Mouse (Mus musculus) olfactory bulb, adult 2 months (tissue): Measurements from ENCODE around the gene Elmsan1. TPM values are rescaled to one million over a fixed set of nuclear protein-coding genes. Genes with fewer than 3 reads are reported as not detected.

Source experiments
- H3K27ac ChIP-seq: fragments of 200-500 bp; 2 replicates; pipeline ENCODE4 v1.5.1; 2012; ENCODE audit warnings: low read depth, low read length; ENCODE audit not compliant: insufficient read depth
- H3K4me1 ChIP-seq: fragments of 200-500 bp; 2 replicates; pipeline ENCODE4 v1.6.1; 2012; ENCODE audit warnings: low read length; ENCODE audit not compliant: control insufficient read depth, insufficient read depth
- H3K4me3 ChIP-seq: fragments of 200-500 bp; 2 replicates; pipeline ENCODE4 v1.5.1; 2012; ENCODE audit warnings: mild to moderate bottlenecking, low read depth, low read length, moderate library complexity; ENCODE audit not compliant: insufficient read depth
- CTCF ChIP-seq: fragments of 200-500 bp; IDR thresholded peaks from 2 replicates; pipeline ENCODE4 v1.5.1; 2012; ENCODE audit warnings: low read depth, mild to moderate bottlenecking, low read length, moderate library complexity; ENCODE audit not compliant: insufficient read depth
- POLR2A ChIP-seq: fragments of 200-500 bp; IDR thresholded peaks from 2 replicates; pipeline ENCODE4 v1.6.1; 2012; ENCODE audit warnings: mild to moderate bottlenecking, low read depth, low read length, moderate library complexity; ENCODE audit not compliant: insufficient read depth
- WGBS: fragments of 180-500 bp; shearing (Covaris S2); methylation state at CpG from one replicate; pipeline ENCODE4 v1.1.7; 2018; 5-methylcytosine and 5-hydroxymethylcytosine counted together
- polyA plus RNA-seq: library from polyadenylated mRNA; stranded (reverse); fragments of >200 nt; gene quantifications from 2 replicates; pipeline ENCODE4 v1.2.4, GENCODE M21; 2012; ENCODE audit warnings: low replicate concordance; ENCODE audit not compliant: missing spikeins, insufficient read depth, insufficient read length

Elmsan1 gene
- polyA plus RNA-seq, 1 experiment = not detected

DNA sequence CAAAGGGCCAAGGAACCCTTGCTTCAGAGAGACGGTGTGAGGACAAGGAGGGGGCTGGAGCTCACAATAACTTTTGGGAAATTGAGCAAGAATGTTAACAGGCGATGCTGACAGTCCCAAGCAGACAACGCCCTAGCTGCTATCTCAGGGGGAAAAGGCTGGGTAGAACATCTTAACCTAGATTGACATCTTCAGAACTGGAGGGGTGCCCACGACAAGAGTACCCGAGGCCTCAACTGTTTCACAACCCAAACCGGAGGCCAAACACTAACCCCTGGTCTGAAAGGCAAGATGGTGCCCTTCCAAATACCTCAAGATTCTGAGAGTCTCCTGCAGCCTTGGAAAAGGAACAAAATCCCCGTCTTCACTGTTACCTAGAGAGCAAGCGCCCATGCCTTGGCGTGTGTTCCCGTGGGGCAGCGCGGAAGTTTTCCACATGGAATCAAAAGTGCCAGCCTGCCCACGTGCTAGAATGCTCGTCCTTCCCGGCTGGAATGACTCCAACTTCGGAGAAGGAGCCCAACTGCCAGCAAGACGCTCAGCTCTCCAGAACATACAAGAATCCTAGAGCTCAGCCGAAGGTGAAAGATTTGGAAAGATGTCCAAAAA is 11.4 kb downstream of the Elmsan1 start:
- peaks cover 5% of the 10 kb centered on the region; the same call in 1 of the 2 replicates for H3K4me1 ChIP-seq
- WGBS = 75% methylated on average over 18 of the region's 18 CpGs
- no peak for TF ChIP-seq CTCF
- TF ChIP-seq POLR2A = no peak
- no peak overlapping the region for H3K4me3 ChIP-seq
- no peak overlapping the region for H3K27ac ChIP-seq

DNA sequence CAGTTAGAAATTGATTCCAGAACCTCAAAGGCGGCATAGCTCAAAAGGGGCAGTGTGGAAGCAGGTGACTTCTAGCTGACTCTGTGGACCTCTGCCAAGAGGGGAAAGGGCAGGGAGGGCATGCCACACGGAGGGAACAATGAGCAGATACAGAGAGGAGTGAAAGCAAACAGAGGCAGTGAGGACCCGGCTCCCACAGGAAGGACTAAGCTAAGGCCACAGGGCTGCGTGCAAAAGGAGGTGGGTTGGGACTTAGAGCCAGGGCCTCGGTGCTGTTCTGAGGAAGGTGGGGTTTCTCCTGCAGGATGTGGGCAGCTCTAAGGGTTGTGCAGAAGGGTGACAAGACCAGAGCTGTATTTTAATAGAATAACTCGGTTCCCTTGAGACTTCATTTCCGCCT is 12.2 kb downstream of the Elmsan1 start:
- TF ChIP-seq CTCF (no peak), POLR2A (no peak)
- 70% methylated on average over 7 of the region's 7 CpGs for WGBS
- Histone ChIP-seq H3K27ac (no peak overlapping the region), H3K4me3 (no peak overlapping the region), H3K4me1 (peaks cover 5% of the 10 kb centered on the region; the same call in 1 of the 2 replicates)

DNA sequence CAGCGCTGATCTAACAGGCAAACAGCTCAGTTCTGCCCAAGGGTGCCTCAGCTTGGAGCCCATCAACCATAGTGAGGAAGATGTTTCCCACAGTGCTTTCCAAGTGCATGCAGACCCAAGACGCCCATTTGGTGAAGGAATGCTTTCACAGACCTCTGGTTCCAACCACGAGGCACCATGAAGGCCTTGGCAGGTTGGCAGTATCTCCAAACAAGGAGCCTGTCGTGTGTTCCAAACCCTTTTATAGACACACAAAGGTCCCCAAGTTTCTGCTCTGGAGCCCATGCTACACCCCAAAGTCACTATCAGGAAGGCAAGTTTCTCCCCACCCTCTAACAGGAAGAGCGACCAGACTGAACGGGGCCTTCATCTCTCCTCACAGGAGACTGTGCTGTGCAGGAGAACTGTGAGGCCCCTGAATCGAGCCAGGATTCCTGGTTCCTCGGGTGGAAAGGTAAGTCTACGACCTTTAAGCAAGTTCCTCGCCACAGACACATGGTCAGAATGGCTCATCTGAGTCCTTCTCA is 13.0 kb downstream of the Elmsan1 start:
- H3K27ac ChIP-seq = no peak overlapping the region
- 91% methylated on average over 10 of the region's 10 CpGs for WGBS
- H3K4me1 ChIP-seq = peaks cover 5% of the 10 kb centered on the region; the same call in 1 of the 2 replicates
- H3K4me3 ChIP-seq = no peak overlapping the region
- TF ChIP-seq POLR2A = no peak

DNA sequence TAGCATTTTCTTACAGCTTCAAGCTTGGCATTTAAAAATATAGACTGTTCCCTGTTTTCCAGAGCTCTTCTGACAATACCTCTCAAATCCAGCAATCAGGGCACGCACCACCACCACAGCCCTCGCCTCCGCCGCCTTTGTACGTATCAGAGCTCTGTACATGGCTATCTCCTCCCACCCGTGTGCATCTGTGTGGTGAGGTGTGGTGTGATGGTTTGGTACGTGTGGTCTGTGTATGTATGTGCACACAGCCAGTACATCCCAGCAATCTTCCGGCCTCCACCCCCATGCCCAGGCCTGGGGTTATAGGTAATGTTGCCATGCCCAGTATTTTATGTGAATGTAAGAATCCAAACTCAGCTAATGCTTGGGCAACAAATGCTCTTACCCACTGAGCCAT is 14.0 kb downstream of the Elmsan1 start:
- peaks cover 5% of the 10 kb centered on the region; the same call in 1 of the 2 replicates for H3K4me1 ChIP-seq
- no peak for TF ChIP-seq CTCF
- no peak for TF ChIP-seq POLR2A
- H3K27ac ChIP-seq = no peak overlapping the region
- WGBS = 74% methylated on average over 8 of the region's 8 CpGs
- no peak overlapping the region for H3K4me3 ChIP-seq

DNA sequence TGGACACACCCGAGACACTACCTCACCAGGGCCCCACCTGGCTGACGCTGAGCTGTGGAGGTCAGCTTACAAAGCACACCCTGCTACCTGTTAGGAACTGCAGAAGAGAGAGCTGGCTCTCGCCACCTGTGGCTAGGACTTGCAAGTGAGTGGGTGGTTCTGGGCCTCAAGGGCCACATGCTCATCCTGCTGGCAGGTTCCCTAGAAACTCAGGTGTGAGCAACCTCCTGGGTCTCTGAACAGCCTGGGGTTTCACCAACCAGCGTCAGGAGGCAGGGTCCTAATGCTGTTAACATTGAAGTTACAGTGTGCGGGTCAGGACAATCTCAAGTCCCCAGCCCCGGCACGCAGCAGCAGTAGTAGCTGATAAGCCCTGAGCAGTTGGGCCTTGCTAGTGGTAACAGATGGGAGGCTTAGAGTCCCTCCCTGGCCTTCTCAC is 14.9 kb downstream of the Elmsan1 start:
- TF ChIP-seq POLR2A (no peak), CTCF (no peak)
- 88% methylated on average over 7 of the region's 7 CpGs for WGBS
- Histone ChIP-seq H3K4me1 (peaks cover 5% of the 10 kb centered on the region; the same call in 1 of the 2 replicates), H3K27ac (no peak overlapping the region), H3K4me3 (no peak overlapping the region)

DNA sequence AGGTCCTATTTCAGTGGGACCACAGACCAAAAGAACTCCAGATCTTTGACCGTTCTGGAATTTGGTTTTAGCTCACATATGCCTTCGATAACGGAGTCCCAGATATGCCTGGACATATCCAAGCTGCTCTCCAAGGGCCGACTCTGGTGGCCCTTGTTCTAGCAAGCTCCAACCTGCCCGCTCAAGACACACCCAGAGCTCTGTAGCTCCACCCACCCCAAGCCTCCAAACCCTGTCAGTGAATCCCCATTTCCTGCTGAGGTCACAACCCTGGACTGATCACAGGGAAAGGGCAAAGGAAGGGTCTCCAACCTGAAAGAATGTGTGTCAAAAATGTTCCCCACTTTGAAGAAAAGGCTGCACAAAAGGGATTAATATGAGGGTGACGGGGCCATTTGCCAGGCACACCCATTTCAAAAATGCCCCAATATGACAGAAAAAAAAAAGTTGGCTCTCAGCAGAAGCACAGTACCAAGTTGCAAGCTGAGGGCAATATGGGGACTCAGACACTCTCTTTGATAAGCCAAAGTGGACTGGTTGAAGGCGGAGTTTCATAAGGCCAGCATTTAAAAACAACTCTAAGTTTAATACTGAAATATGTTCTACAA is 15.4 kb downstream of the Elmsan1 start:
- 92% methylated on average over 7 of the region's 7 CpGs for WGBS
- TF ChIP-seq CTCF (no peak), POLR2A (no peak)
- Histone ChIP-seq H3K4me3 (no peak overlapping the region), H3K27ac (no peak overlapping the region), H3K4me1 (peaks cover 5% of the 10 kb centered on the region; the same call in 1 of the 2 replicates)

DNA sequence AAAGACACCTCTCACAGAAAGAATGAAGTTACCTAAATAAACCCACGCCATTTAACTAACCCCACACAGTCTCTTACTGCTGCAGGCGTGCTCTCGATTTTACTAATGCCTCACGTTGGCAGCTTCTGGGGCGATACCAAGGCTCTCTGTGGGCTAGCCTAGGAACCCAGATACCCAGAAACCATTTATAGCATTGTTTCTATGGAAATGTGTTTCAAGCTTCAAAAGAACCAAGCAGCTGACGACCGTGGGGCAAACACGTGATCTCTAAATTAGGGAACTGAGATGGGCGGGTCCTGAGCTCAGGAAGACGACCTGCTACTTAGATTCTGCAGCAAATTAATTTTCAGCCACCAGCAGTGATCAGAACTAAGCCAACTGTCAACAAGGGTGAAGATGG is 16.1 kb downstream of the Elmsan1 start:
- Histone ChIP-seq H3K27ac (no peak overlapping the region), H3K4me3 (no peak overlapping the region), H3K4me1 (peaks cover 5% of the 10 kb centered on the region; the same call in 1 of the 2 replicates)
- 68% methylated on average over 10 of the region's 10 CpGs for WGBS
- TF ChIP-seq POLR2A = no peak

DNA sequence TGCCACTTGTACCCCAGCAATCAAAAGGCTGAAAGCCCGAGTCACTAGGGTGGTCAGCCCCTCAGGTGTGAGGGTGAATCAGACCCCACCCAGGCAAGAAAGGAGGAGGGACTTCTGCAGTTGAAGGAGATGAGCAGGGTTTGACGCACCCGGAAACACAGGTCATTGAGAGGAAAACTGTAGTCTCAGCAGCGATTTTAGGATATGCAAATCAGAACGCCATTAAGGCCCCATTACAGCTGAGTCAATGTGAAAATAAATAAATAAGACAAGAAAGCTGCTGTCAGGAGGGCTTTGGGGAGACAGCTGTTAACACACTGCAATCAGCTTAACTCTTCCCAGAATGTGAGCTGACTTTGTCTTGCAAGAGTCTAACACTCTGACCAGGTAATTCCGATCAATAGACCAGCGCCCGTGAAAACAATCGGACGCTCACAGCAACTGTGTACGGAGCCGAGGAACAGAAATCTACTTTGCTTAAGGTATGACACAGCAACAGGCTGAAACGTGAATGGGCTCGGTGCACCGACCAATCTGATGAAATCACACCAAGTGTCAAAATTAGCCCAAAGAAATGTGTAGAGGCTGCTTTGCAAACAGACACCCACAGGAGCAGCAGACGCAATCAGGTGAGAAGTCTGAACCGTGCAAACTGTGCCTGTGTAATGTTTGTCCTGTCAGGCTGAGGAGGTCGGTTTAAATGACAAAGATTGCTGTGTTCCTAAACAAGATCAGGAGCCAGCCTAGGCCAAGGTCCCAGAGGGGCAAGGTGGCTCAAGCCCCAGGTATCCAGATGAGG is 16.8 kb downstream of the Elmsan1 start:
- TF ChIP-seq POLR2A = no peak
- no peak for TF ChIP-seq CTCF
- WGBS = 84% methylated on average over 18 of the region's 18 CpGs

DNA sequence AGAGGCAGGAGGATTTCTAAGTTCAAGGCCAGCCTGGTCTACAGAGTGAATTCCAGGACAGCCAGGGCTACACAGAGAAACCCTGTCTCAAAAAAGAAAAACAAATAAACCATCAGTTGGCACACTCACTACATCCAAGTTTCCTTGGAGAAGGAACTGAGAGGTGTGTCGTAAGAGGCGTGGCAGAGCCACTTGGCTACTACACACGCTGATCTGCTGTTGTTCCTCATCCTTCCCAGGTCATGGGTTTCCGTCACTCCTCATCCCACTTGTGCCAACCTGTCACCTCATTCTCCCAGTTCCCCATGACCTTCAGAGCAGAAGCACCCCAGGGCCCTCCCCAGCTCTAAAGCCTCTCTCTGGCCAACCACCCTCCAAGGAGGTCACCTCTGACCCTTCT is 17.5 kb downstream of the Elmsan1 start:
- H3K4me3 ChIP-seq = no peak overlapping the region
- no peak for TF ChIP-seq CTCF
- TF ChIP-seq POLR2A = no peak
- peaks cover 8% of the 10 kb centered on the region; the same call in 1 of the 2 replicates for H3K4me1 ChIP-seq
- 90% methylated on average over 4 of the region's 4 CpGs for WGBS
- no peak overlapping the region for H3K27ac ChIP-seq

More for the DNA sequence above, 16.8 kb downstream of the Elmsan1 start:
- Histone ChIP-seq H3K27ac (no peak overlapping the region), H3K4me1 (peaks cover 5% of the 10 kb centered on the region; the same call in 1 of the 2 replicates), H3K4me3 (no peak overlapping the region)
